Mouse (Mus musculus): Measurements from ENCODE around the gene Phyhipl.

Phyhipl gene

DNA sequence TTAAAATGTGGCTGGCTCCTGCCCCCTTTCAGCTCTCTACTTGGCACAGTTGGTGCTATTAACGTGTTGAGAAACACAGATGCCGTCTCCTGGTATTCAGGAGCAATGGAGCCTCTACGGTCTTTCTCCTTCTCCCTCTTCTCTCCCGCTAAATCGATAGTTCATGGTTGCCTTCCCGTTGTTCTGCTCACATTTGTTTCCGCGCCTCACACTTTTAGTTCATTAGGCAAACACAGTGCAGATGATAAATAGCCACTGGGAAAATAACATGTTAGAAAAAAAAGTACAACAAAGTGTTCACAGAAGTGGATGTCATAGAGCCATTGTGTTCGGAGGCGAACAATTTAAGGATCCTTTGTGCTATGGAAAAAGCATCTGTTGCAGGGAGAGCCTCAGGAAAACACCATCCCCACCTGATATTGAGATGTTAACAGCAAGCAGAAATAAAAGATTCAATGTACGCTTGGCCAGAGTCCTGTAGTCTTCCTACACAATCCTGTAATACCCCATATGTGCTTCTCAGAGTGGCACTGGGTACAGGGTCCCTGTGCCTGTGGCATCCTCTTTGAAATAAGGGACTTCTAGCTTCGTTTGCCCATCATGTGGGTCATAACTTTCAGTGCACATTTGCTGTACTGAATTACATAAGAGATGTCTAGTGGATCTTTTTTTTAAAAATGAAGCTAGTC lies 18.0 kb downstream of the Phyhipl start:
- ATAC-seq (ENCODE audit: insufficient number of reproducible peaks, low FRiP score, low TSS enrichment) = no peak

DNA sequence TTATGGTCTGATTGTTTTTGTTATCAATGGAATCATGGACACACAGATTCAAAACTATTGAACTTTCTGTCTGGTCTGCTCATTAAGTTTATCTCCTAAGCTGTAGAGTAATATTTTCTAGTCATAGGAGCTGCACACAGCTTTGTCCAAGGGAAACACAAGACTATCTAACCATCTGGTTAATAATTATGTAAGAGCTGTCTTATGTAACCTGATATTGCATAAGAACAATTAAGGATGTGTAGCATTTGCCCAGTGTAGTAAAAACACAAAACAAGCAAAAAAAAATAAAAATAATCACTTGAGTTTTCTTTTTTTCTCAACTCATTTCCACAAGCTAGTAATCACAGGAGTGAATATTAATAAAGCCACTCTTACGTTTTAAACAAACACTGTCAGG lies 20.5 kb downstream of the Phyhipl start:
- no peak for ATAC-seq (ENCODE audit: insufficient number of reproducible peaks, low FRiP score, low TSS enrichment)

DNA sequence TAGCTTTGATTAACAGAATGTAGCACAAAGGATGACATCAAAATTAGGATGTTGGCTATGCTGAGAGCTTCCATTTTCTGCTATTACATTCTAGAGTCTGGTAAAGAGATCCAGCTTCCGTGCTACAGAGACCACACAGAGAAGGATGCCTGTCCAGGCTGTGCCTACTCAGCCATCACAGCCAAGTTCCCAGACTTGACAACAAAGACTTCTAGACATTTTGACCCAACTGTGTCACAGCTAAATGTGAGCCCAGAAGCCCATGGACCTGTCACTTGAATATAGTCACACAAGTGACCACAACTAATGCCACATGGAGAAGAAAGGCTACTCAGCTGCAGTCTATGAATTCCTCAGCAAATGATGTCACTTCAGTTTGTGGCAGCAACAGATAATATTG lies 24.6 kb downstream of the Phyhipl start:
- ATAC-seq (ENCODE audit: insufficient number of reproducible peaks, low FRiP score, low TSS enrichment) = no peak

DNA sequence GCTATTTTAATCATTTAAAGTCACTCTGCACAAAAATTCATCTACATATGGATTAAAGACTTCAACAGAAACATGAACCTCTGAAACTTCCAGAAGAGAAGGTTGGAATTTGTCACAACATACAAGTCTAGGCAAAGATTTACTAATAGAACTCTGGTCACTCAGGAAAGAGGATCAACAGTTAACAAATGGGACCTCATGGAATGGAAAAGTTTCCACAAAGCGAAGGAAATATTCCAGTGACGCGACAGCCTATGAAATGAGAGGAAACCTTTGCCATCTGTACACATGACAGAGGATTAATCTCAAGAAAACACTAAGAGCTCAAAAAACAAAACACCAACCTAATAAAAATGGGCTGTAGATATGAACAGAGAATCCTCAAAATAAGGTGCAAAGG lies 32.3 kb downstream of the Phyhipl start:
- ATAC-seq (ENCODE audit: insufficient number of reproducible peaks, low FRiP score, low TSS enrichment) = no peak

DNA sequence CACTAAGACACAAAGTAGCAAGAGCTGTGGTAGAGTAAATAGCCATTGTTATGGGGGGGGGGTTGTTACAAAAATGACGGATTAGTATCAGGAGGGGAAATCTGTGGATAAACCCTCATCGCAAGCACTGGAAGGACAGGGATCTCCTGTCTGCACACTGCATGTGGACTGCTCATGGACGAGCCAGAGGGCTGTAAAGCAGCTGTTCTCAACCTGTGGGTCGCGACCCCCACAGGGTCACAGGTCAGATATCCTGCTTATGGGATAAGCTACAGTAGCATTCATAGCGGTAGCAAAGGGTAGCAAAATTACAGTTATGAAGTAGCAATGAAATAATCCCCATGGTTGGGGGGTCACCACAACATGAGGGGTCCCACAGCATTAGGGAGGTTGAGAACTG lies 39.4 kb downstream of the Phyhipl start:
- ATAC-seq (ENCODE audit: insufficient number of reproducible peaks, low FRiP score, low TSS enrichment) = no peak

DNA sequence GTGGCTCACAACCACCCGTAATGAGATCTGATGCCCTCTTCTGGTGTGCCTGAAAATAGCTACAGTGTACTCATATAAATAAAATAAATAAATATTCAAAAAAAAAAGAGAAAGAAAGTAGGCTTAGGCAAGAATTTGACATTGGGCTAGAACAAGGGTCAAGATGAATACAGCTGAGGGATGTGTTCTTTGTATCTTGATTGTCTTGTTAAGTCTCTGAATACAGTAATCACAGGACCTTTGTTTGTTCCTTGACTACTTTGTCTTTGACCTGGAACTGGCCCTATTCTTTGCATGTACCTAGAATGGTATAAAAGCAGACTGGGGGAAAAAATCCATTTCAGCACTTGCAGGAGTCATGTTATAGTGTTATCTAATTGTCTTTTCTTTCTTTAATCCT lies 44.1 kb downstream of the Phyhipl start:
- no peak for ATAC-seq (ENCODE audit: insufficient number of reproducible peaks, low FRiP score, low TSS enrichment)

DNA sequence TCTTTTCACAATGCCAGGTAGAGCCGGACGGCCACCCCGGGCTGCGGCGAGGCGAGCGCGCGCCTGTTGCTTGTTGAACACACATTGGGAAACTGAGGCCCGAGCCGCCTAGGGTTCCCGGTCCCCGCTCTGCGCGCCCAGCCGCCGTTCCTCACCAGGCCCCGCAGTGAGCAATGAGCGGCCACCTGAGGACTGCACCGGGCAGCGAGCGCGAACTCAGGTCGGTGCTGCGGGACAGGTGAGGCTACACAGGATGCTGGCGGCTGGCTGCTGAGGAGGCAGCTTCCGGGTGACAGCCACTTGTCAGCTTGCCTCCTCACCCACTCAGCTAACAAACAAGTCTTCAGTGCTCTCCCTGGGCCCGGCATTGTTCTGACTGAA lies 55.9 kb downstream of the Phyhipl start:
- peak; percentile 42 for ATAC-seq (ENCODE audit: insufficient number of reproducible peaks, low FRiP score, low TSS enrichment)

DNA sequence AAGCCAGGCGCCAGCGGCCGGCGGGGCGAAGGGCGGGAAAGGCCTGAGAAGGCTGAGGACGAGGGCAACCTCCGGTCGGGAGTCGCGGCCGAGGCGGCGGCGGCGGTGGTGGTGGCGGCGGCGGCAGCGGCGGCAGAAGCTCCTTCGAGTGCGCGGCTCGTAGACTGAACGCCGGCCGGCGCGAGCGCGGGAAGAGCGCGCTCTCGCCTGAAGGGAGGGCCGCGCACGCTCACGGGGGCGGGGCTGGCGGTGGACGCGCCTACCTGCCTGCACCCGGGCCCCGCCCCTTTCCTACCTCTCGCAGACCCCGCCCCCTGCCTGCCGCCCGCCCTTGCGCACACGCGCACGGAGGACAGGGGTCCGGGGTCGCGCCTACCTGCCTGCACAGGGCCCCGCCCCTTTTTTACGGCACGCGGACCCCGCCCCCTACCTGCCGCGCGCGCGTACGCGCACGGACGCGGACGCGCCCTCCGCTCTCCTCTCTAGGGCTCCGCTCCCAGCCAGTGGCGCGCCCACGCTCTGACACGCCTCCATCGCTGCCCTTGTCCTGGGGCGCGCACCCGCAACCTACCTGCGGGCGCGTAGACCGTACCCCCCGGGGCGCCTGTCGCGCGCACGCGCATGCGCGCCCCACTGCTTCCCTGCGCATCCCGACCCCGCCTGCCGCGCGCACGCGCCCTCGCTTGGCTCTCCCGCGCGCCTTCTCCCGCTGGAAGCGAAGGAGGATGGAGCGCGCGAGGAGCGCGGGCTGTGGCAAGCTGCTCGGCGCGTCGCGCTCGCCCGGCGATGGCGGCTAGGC lies 56.4 kb downstream of the Phyhipl start:
- peak; percentile 85 for ATAC-seq (ENCODE audit: insufficient number of reproducible peaks, low FRiP score, low TSS enrichment)

DNA sequence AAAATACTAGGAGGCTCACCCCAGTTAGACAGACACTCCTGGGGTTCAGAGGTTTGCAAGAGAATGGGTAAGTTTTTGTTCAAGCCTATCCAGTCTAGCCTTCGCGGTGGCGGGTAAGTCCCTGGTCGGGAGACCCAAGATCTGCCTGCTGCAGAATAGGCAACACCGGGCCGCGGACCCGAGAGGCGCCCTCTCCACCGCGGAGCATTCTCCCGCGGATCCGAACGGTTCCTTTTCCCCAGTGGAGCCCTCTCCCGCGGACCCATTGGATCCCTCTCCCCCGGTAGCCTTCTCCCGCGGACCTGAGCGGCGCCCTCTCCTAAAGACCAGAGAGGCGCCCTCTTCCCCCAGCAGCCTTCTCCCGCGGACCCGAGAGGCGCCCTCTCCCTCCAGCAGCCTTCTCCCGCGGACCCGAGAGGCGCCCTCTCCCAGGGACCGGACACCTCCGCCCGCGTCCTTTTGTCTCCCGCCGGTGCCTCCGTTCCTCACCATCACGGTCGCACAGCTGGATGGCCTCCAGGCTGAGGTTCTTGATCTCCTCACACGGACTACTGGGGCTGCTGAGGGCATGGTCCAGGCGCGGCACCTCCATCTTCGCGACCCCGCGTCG lies 57.1 kb downstream of the Phyhipl start:
- peak; percentile 62 for ATAC-seq (ENCODE audit: insufficient number of reproducible peaks, low FRiP score, low TSS enrichment)

DNA sequence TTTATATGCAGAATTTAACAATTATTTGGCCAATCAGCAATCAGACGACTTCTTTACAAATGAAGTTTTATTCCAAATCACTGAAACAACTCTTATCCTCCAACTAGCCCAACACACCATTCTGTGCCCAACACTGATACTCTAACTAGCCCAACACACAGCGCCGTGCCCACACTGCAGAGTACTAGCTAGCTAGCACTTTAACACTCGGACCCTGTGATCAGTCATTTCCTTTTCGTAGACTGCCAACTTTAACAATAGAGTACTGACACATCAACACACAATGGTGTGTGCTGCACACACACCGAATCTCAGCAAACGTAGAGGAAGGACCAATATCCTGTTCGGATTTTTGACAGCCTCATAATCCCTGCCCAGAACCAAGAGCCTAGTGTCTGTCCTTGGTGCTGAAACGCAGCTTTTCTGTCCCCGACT lies 57.7 kb downstream of the Phyhipl start:
- 0 out of 2 replicates have a peak, but pooled peaks have one; percentile 6 for ATAC-seq (ENCODE audit: insufficient number of reproducible peaks, low FRiP score, low TSS enrichment)

DNA sequence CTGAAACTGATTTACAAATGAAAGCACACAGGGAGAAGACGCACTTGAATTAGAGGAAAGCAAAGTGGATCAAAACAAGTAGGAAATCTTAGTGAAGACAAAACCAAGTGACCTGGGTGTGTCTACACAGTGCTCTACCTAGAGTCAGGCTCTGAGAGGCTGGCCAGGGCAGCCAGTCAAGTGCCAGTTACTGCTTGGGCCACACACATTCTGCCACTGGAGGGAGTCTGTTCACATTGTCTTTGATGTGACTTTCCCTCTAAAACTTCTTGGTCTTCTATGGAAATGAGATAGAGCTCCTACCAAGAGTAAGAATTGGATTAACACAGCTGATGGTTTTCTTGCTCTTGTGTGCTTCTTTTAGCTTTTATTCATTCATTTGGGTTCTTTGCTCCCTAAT lies 61.8 kb downstream of the Phyhipl start:
- no peak for ATAC-seq (ENCODE audit: insufficient number of reproducible peaks, low FRiP score, low TSS enrichment)

DNA sequence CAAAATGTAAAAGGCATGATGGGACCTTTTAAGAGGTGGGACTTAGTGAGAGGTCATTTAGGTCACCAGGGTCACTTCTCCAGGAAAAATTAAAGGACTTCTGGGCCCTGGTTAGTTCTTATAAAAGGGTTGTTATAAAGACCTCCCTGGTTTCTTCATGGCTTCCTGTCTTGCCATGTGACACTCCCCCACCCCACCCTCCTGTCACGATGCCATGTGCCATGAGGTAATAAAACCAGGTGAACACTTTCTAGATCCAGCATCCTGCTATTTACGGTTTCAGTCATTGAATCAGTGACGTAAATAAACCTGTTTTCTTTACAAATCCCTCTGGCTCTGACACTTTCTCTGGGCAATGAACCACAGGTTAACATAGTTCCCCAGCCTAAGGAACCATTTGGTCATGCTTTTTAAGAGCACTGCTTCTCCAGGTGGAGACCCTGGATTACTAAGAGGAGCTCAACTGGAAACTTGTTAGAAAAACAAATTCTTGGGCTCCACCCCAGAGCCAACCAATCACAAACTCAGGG lies 68.8 kb downstream of the Phyhipl start:
- ATAC-seq (ENCODE audit: insufficient number of reproducible peaks, low FRiP score, low TSS enrichment) = no peak

DNA sequence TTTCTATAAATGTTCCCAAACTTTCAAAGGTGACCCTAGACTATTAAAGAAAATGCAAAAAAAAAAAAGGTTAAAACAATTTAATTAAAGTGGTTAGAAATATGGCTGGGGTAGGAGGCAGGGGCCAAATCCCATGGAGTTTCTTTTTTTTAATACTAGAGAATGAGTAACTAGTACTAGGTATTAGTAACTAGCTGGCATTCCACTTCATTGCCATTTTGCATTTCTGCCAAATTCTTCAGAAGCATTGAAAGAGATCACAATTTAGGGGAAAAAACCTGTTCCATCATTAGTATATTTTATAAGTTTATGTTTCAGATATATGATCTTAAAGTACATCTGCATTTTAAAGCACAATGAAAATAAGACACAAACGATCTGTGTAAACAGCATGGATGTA lies 71.6 kb downstream of the Phyhipl start:
- ATAC-seq (ENCODE audit: insufficient number of reproducible peaks, low FRiP score, low TSS enrichment) = no peak

DNA sequence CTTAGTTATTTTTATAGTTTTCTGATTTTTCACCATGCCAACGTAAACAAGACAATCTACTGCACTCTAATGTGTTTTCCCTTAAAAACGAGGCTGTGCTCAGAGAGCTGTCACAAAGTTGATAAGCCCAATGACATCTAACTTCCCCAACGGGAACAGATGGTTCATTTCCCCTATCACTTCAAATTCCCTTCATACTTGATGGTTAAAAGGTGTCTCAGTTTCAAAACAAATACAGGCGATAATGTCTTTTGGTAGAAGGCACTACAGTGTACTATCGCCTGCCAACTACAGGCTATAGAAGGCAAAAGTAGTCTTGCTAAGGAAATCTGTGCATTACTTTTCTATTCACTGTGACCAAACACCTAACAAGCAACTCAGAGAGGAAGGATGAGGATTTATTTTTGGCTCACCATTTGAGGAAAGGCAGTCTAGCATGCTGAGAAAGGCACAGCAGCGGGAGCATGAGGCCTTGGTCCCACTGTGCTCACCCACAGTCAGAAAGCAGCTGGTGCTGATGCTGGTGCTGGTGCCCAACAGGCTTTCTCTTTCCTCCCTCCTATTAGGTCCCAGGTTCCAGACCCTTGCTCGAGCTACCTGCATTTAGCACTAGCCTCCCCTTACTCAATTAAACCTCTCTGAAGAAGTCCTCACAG lies 74.1 kb downstream of the Phyhipl start:
- peak; percentile 70; the same call in 1 of the 2 replicates for ATAC-seq (ENCODE audit: insufficient number of reproducible peaks, low FRiP score, low TSS enrichment)

DNA sequence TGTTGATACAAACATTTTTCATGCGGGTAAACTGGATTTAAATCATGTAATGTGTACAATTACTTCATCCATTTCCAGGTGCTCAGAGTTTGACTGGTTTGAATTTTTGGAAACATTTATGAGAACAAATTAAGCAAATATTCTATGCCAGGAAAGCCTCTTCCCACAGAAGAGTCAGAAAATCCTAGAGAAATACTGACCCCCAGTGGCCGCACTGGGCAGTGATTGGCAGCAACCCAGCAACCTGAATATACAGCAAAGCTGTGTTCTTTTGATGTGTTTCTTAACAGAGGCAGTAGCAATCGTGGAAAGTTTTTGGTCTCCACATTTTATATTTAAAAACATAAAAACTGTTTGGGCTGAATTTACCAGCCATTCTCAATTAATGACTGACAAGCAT lies 92.1 kb downstream of the Phyhipl start:
- no peak for ATAC-seq (ENCODE audit: insufficient number of reproducible peaks, low FRiP score, low TSS enrichment)

DNA sequence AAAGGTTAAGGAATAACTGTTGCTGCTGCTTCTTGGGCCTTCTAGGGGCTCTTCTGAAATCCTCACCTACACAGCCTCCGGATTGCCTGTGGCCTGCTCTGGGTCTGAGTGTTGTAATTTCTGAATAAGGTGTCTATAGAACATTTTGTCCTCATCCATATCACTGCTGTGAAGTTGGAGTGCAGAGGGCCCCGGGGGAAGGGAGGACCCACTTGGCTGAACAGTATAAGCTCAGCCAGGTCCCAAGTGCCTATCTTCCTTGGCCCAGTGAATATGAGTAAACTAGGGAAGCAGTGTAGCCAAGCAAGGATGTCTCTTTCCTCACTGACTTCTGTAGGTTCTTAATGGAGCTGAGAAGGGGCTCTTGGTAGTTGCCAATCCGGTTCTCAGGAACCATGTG lies 103.2 kb downstream of the Phyhipl start:
- no peak for ATAC-seq (ENCODE audit: insufficient number of reproducible peaks, low FRiP score, low TSS enrichment)

DNA sequence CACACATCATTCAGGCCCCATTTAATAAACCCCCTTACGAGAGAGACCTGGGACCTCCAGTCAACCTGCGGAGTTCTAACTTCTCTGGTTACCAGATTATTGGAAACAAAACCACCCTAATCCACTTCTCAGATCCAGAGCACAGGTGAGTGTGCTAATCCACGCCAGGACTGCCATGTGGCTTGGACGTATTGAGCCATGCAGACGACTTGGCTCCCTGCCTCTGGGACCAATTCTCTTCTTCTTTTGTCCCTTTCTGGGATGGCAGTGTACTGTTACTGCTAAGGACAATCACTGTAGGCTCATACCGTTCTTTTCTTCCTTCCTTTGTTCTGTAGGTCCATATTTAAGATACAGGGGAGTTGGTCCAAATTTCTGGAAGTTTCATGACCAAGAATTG lies 112.9 kb downstream of the Phyhipl start:
- ATAC-seq (ENCODE audit: insufficient number of reproducible peaks, low FRiP score, low TSS enrichment) = no peak

DNA sequence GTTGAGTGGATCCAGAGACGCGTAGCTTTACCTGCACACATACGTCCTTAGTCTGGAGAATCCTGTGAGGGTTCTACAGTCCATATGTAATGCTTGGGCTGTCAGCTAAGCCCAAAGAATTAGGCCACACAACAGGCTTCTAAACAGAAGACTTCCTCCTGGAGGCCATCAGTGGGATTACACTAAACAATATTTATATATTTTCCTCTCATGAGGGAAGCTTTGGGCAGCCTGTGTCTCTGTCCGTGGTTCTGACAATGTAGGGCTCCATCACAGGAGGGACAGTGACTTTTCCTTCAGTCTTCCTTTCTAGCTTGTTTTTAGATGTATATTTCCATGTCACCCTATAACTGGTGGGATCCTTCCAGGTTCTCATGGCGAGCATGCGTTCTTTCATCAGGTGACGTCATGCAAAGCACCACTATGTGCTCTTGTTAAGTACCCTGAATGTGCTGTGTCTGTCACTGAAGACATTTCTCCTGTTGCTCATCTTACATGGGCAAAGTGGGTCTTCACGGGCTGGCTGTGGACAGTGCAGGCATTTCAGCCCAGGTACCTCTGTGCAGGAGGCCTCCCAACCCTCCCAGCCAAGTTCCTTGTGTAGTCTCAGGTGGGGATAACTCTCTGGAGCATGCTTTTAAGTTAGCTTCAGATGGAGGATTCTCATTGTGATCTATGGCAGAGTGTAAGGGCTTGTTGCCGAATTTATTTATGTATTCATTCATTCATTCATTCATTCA lies 115.1 kb downstream of the Phyhipl start:
- peak; percentile 43; the same call in 1 of the 2 replicates for ATAC-seq (ENCODE audit: insufficient number of reproducible peaks, low FRiP score, low TSS enrichment)

DNA sequence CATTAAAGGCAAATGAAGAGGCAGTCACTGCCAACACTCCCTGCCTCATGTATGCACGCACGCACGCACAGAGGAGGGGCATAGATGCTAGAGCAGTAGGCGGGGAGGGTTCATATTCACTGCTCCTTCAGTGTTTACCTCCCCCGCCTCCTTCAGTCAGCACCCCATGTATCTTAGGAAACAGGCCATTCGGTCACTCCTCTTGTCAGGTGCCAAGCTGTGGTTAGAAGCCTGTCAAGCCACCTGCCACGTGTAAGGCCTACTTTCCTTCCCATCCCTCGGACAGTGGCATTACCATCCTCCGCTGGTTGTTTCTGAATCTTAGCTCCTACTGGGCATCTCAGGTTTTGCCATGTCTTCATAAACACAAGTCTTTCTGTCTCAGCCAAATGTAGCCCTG lies 116.5 kb downstream of the Phyhipl start:
- ATAC-seq (ENCODE audit: insufficient number of reproducible peaks, low FRiP score, low TSS enrichment) = no peak

DNA sequence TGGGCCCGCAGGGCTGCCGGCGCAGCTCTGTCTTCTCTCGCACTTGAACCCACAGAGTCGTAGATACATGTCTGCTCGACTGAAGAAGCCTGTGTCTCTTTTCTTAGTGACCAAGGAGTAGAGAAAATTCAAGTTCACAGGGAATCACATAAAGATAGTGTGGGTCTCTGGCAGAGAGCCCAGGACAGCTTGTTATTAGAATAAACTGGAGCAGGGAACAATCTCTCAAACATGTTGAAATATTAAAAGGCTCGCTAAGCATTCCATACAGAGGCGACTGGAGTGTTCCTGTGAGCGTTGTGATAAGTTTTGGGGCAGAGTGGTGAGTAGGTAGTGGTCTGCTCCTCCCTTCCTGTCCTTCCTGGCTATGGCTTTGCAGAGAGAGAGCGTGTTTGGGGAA lies 118.1 kb downstream of the Phyhipl start:
- ATAC-seq (ENCODE audit: insufficient number of reproducible peaks, low FRiP score, low TSS enrichment) = no peak
